Mouse (Mus musculus): Measurements from ENCODE around the gene Krt84.

DNA sequence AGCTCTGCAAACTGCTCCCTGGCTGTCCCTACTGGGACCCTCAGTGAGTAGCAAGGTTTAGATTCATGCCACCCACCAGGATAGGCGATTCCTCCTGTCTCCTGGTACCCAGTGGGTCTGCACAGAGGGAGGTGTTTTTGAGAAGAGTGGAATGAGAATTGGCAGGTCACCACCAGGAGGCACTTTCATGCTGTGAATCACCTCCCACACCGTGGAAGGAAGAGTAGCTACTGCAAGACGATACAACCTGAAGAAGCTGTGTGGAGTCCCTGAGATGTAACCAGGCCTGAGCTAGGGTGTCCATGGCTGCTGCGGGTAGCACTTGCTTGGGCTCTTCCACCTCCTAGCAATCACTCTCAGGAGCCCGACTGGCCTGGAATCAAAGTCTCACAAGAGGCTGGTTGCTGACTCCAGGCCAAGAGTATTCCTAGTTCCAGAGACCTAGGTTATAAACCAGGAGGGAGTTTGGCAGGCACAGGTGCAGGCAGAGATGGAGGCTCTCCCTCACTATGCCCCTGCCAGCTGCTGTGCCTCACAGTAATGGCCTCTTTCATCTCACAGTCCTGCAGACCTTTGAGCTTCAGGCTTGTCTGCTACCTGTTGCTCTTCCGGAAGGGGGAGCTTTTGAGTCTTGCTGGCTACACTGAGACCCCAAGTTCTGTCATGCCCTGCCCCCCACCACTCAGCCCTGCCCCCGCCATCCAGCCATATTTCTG, 5.4 kb upstream of the Krt84 start:
- TF ChIP-seq MAFK (IDR thresholded peaks at IDR 0.05; ENCODE audit: insufficient read depth, low read depth, low read length), result no peak
- no peak for TF ChIP-seq CHD2 (IDR thresholded peaks at IDR 0.05; ENCODE audit: low read depth, low read length)

All from ES-E14 (cell line).